Mouse (Mus musculus) cerebellum, adult 9-10 months (tissue): ENCODE results near the gene Prpf40b.

Source experiments
- DNase-seq: peaks from one replicate; pipeline ENCODE4 v3.0.0; 2022

Gene Prpf40b

DNA sequence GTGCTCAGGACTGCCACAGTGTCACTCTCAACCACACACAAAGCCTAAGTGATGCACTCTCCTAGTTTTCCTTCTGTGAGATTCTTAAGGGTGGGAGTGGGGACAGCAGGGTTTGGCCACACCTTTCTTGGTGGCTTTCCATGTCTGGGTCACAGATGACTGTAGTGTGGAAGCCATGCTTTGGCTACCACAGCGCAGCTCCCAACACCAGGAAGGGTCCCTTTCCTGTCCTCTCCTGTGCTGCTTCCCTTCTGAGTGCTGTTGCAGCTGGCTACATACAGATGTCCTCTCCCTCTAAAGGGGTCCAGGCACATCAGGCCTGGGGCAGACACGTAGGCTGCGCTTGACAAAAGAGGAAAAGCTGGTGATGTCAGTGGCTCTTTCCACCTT, 38.8 kb downstream of the Prpf40b start:
- no peak for DNase-seq

DNA sequence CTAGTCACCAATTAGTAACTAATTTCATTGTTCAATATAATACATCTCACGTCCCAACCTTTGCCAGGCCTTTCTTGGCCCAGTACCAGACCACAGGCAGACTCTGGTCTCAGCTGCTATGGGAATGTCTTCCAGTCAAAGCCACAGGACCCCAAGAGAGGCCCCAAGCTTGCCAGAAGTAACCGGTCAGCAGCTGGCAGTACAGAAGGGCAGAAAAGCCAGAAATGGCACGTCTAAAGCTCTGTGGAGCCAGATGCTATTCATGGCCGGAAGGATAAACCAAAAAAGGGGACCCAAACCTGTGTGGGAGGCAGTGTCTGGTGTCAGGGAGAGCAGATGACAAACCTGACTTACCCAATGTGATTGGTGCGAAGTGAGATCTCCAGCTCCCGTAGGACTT, 39.6 kb downstream of the Prpf40b start:
- no peak for DNase-seq

DNA sequence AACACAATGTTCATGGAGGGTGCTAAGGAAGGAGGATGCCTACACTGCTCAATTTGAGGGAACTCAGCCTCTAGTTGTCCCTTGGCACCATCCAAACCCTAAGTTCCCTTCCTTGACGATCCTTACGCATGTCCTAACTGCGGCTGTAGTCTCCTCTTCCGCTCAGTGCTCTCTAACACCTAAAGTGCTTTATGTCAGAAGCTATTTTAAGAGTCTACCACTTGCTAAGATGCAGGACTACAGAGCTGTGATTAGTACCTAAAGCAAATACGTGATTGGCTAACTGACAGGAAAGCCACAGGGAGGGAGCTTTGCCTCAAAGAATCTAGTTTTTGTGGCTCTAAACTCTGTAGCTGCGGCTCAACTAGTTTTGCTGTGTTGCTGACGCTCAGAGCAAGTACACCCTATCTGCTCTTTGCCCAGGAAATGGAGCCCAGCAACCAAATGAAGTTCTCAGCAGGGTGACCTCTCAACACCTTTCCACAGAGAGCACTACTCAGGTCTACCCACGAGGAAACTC, 41.0 kb downstream of the Prpf40b start:
- no peak for DNase-seq

- no peak for DNase-seq
These were observed 44.0 kb downstream of the Prpf40b start for GRCm38 (mm10) chr15:99338916-99339315.

- DNase-seq = no peak
These were observed 44.8 kb downstream of the Prpf40b start for GRCm38 (mm10) chr15:99339669-99340068.

DNA sequence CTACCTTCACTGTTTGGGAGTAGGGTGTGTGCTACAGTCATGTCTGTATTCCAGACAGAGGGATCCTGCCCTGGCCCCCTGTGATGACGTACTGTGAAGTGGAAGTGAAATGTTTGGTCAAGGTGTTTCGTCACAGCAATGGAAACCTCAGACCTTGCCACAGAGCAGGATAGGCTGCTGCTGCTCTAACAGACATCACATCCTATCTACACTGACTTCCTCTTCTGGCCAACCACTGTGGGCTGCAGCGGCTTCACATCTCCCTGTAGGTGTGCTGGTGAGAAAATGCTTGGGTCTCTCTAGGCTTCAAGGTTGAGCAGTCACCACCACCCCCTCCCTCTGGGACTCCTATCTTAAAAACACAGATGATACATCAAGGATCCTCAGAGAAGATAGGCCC, 46.2 kb downstream of the Prpf40b start:
- no peak for DNase-seq

DNA sequence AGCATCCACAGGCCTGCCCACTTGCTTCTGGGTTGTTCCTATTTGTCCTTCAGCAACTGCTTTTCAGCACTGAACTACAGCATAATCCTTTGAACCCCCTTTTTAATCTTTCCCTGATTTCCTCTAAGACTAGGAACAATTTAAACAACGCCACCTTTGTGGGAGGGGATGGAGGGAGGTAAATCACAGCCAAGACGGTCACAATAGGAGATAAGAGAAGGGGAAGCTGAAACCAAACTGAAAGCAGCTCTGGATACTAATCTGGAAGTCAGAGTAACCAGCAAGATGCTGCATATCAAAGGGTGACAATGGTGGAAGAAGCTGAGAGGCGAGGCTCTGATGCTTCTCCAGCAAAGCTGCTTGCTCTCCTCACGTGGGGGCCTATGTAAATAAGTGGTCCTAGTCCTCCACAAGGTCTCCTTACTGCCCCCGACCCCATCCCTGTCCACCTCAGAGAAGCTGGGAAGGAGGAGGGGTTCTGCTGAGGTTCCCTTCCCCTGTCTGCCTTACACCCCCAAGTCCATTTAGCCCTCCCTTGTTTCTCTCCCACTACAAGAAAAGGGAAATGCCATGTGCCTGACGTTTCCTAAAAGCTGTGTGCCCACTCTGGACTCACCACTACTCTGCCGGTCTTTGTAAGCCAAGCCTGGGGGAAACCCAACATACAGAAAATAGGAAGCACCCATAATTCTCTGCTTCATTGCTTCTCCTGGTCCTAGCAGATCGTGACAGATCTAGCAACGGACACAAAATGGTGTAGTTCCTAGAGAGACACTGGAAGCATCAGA, 47.5 kb downstream of the Prpf40b start:
- no peak for DNase-seq

DNA sequence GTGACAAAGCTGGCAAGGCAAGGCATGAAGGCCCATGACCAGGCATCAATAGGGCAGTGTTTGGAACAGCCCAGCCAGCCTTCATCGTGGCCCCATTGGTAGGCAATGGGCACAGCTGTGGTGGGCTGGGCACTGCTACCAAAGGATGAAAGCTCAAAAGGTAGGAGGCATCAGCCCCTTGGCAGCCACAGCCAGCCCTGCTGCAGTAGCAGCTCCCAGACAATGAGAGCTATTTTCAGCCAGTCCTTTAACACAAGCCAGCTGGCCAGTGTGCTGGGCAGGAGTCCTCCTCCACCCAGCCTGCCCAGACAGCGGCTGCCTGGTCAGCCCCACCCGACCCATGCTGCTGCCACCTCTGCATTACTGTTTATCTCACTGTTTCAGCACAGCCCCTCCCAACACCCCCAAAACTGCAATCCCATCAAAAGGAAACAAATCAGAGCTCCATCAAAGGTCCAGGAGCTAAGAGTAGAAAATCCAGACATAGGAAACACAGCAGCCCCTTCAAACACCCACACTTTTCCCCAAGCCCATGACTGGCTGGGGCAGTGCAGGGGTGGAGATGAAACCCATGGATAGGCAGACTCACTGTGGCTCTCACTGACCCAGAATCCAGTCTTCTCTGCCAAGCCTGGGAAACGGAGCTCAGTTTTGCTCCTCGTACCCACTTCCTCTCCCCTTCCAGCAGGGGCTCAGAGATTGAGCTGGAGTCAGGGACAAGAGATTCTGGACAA, 48.7 kb downstream of the Prpf40b start:
- DNase-seq = no peak

DNA sequence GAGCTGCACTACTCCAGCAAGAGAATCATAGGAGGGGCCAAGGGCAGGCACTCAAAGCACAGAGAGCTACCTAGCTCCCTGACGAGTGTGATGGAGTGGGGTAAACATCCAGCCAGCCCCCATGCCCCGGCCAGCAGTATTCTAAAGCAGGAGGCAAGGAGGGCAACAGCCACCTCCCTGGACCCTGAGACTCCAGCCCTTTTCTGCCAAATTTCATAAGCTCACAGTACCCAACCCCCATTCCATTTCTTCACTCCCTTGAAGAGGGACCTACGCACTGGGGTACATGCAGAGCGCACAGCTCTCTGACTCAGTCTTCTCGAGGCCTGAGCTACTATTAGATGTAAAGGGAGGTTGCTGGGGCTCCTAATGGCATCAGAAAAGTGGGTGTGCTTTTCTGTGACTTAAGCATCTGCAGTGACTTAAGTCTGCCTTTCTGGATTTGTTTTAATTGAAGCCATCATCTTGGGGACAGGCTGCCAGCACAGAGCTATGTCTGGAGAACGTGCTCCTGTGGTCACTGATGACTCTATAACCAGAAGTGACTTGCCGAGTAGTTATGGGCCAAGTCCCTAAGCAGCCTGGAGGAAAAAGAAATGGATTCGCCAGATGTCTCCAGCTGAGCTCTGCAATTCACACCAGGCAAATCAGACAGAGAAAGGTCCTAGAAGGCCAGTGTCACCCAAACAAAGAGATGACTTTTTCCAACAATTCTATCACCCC, 49.4 kb downstream of the Prpf40b start:
- DNase-seq = no peak

- DNase-seq = no peak
These were observed 50.1 kb downstream of the Prpf40b start for GRCm38 (mm10) chr15:99344961-99345360.

- no peak for DNase-seq
These were observed 56.7 kb downstream of the Prpf40b start for GRCm38 (mm10) chr15:99351610-99352009.

- no peak for DNase-seq
These were observed 57.4 kb downstream of the Prpf40b start for GRCm38 (mm10) chr15:99352306-99352705.

DNA sequence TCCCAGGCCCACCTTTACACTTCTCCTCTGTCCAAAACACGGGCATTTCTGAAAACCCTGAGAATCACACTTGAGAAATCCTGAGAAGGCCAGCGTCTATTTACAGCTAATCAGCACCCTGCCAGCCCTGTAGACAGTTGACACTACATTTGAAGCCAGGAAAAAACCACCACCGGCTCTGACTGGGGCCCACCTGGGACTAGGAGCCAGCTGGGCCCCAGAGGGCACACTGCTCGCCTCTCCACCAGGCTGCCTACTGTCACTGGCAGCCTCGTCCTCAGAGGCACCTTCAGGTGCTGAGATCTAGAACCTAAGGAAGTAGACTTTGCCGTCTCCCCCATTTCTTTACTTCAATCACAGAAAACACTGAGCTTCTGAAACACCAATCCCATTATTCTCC, 60.8 kb downstream of the Prpf40b start:
- DNase-seq = no peak

DNA sequence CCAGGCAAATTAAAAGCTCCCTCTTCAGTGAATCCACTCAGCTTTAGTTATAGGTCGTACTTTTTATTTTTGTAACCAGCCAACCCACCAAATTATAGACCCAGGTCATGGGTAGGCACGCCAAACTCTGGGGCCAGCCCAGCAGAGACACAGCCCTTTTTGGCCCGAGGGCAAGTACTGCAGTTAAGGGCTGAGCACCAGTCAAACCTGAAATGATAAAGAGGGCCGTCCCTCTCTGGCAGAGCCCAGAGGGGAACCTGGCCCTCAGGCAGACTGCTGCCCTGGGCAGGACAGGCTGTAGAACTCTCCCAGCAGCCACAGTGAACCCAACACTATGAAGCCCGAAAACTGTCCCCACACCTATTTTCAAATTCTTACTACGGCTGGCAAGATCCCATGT, 61.6 kb downstream of the Prpf40b start:
- no peak for DNase-seq

DNA sequence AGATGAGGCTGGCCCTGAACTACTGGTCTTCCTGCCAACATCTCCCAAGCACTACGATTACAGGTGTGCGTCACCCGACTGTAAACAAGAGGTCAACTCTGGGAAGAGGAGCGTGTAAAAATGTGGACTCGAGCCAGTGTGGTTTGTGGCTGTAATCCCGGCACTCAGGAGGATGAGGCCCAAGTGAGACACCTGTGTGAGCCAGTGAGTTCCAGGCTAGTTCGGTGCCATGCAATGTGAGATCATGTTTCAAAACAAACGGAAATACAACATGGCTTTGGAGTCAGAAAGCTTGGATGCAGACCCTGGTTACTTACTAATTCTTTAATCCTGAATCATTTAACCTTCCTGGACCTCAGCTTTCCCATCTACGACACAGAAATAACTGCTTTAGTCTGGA, 64.1 kb downstream of the Prpf40b start:
- DNase-seq = no peak

GRCm38 (mm10) chr15:99364022-99364530, 69.2 kb downstream of the Prpf40b start:
- DNase-seq = no peak

- DNase-seq = no peak
These were observed 70.0 kb downstream of the Prpf40b start for GRCm38 (mm10) chr15:99364921-99365320.
